Mouse (Mus musculus): ENCODE measurements around the gene Tenm3.

DNA sequence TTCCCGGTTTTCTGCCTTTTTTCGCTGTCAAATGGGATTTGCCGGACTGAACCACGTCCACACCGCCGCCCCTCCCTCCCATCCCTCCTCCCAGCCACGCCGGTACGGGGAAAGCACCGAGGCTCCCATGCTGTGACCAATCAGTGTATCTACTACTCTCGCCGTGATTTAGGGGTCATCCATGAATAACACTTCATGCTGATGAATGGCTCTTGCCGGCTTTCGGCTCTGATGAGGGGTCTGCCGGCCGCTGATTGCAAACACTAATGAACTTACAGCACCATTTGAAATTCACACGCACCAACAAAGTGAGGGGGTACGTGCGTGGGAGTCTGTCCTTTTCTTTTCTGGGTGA lies at the start of gene Tenm3:
- TF ChIP-seq CEBPB (IDR thresholded peaks at IDR 0.05; ENCODE audit: low read depth): no peak
- no peak for TF ChIP-seq FOSL1 (IDR thresholded peaks at IDR 0.05; ENCODE audit: insufficient read depth, low read length, poor library complexity, severe bottlenecking)
- TF ChIP-seq CTCF (IDR thresholded peaks at IDR 0.05; ENCODE audit: control insufficient read depth, insufficient read depth, insufficient read length): no peak
- TF ChIP-seq USF1 (IDR thresholded peaks at IDR 0.05; ENCODE audit: low read depth): no peak
